Mouse (Mus musculus): ENCODE measurements around the gene Azin2.

Azin2 gene

GRCm38 (mm10) chr4:128962029-128962925 lies at the start of gene Azin2:
Azin2 (minus strand) TSS chr4:128962442.
- DNase-seq = peak; percentile 83 to 84

GRCm38 (mm10) chr4:129011604-129012121 lies 49.4 kb upstream of the Azin2 start:
- DNase-seq = no peak

- no peak for DNase-seq
Observed at GRCm38 (mm10) chr4:129009521-129009920, 47.3 kb upstream of the Azin2 start.

GRCm38 (mm10) chr4:129008672-129009071 lies 46.4 kb upstream of the Azin2 start:
- DNase-seq = no peak

GRCm38 (mm10) chr4:129008006-129008519 lies 45.8 kb upstream of the Azin2 start:
- no peak for DNase-seq

- DNase-seq = no peak
Observed at GRCm38 (mm10) chr4:129003720-129004119, 41.5 kb upstream of the Azin2 start.

GRCm38 (mm10) chr4:129000786-129001185 lies 38.5 kb upstream of the Azin2 start:
- DNase-seq = no peak

- no peak for DNase-seq
Observed at GRCm38 (mm10) chr4:128998401-128998800, 36.2 kb upstream of the Azin2 start.

- no peak for DNase-seq
Observed at GRCm38 (mm10) chr4:128997258-128997657, 35.0 kb upstream of the Azin2 start.

- DNase-seq = no peak
Observed at GRCm38 (mm10) chr4:128995238-128995637, 33.0 kb upstream of the Azin2 start.

GRCm38 (mm10) chr4:128993675-128994074 lies 31.4 kb upstream of the Azin2 start:
- no peak for DNase-seq

- peak; percentile 91 to 95 for DNase-seq
Observed at GRCm38 (mm10) chr4:128993025-128993662, 30.9 kb upstream of the Azin2 start.

- DNase-seq = no peak
Observed at GRCm38 (mm10) chr4:128992176-128992575, 29.9 kb upstream of the Azin2 start.

- DNase-seq = no peak
Observed at GRCm38 (mm10) chr4:128991500-128992008, 29.3 kb upstream of the Azin2 start, which contains the start of gene Ak2. Ak2 (plus strand) TSS chr4:128991958.

- DNase-seq = no peak
Observed at GRCm38 (mm10) chr4:128989678-128990077, 27.4 kb upstream of the Azin2 start.

GRCm38 (mm10) chr4:128988911-128989310 lies 26.7 kb upstream of the Azin2 start:
- DNase-seq = no peak

GRCm38 (mm10) chr4:128984600-128984999 lies 22.4 kb upstream of the Azin2 start:
- no peak for DNase-seq

GRCm38 (mm10) chr4:128983656-128984055 lies 21.4 kb upstream of the Azin2 start:
- DNase-seq = no peak

GRCm38 (mm10) chr4:128983151-128983550 lies 20.9 kb upstream of the Azin2 start:
- DNase-seq = no peak

GRCm38 (mm10) chr4:128981833-128982180 lies 19.6 kb upstream of the Azin2 start:
- no peak for DNase-seq

GRCm38 (mm10) chr4:128980890-128981832 lies 18.9 kb upstream of the Azin2 start:
- peak; percentile 38 to 41 for DNase-seq

- DNase-seq = no peak
Observed at GRCm38 (mm10) chr4:128978634-128979033, 16.4 kb upstream of the Azin2 start.
